Mouse (Mus musculus) ovary, postnatal 36 days (tissue): ENCODE measurements around the gene Zc3h10.
"Not testable (repeated sequence)": the region's sequence is repeated elsewhere in the genome, so short reads cannot be mapped to it uniquely, and the experiment has no call there.

Experiments used
- DNase-seq: peaks from one replicate; pipeline ENCODE4 v3.0.0; 2022; ENCODE audit warnings: low spot score, mixed read lengths

Gene Zc3h10

DNA sequence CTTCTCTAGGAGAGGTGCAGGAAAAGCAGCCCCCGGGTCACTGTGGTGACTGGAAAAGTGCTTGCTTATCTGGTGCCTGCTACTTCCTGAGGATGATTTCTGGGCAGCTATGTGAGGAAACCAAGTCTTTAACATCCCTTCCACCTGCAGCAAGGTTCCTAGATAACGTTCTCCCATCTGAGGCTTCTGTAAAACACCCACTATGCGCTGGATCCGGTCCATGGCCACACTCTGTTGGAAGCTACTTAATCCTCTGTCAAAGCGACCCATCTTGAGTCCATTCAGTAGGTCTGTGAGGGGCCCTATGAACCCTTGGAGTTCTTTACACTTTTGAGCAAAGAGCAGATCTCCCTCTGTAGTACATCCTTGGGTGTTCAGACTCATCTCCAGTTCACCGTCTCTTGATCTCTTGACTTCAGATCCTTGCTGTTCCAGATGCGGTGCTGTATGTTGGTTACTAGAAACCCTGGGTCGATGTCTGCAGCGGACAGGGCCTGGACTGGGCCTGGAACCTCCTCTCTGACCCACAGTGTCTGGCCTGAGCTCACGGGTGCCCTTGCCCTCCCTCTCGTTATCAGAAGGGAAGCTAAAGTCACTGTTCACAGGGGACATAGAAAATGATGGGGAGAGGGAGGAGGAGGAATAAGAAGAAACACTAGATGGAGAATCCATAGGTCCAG lies 2.7 kb upstream of the Zc3h10 start:
- not testable (repeated sequence) for DNase-seq

DNA sequence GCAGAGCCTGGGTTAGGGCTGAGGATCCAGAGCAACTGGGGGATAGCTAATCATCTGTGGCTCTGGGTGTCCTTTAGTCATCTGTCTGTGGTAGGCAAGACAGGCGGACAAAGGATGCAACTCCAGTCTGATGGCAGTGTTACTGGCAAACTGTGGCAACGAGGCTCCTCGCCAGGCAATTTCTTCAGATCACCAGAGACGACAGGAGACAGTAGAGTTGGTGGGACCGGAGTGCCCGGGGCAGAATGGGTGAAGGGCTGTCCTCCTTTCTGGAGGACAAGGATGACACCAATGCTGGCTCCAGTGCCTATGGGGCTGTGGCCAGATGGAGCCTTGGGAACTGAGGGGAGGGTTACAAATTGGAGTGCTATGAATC lies 2.1 kb upstream of the Zc3h10 start:
- not testable (repeated sequence) for DNase-seq

DNA sequence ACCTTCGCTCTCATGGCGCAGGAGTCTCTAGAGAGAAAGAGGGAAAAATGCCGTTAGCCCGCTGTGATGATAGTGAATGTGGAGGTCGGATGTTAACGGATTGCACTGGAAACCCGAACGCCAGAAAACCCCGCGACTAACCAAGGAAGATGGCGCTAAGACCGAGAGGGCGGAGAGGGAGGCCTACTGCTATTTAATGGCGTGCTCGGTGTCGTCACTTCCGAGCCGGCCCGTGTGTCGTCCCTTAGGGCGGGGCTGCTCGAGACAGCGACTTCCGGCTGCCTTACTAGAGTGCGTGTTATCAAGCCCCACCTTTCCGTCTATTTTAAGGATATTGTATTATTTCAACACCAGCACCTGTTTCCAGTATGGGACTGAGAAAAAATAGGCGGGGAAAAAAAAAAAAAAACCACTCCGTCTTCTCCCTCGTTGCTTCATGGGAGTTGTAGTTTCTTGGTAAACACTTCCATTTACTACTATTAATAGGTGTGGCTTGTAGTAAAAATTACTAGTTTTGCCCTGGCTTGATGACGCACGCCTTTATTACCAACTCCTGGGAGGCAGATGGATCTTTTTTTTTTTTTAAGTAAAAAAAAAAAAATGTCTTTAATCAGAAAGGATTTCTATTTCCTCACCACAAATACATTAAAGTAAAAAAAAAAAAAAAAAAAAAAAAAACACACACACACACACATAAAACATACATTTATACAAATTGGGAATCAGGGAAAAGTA lies 1.5 kb upstream of the Zc3h10 start, which contains the start of gene Rpl41:
Gene Rpl41, minus strand, starts transcription at position 359 of the 735 bp plus-strand sequence.
- peak; percentile 89 for DNase-seq

DNA sequence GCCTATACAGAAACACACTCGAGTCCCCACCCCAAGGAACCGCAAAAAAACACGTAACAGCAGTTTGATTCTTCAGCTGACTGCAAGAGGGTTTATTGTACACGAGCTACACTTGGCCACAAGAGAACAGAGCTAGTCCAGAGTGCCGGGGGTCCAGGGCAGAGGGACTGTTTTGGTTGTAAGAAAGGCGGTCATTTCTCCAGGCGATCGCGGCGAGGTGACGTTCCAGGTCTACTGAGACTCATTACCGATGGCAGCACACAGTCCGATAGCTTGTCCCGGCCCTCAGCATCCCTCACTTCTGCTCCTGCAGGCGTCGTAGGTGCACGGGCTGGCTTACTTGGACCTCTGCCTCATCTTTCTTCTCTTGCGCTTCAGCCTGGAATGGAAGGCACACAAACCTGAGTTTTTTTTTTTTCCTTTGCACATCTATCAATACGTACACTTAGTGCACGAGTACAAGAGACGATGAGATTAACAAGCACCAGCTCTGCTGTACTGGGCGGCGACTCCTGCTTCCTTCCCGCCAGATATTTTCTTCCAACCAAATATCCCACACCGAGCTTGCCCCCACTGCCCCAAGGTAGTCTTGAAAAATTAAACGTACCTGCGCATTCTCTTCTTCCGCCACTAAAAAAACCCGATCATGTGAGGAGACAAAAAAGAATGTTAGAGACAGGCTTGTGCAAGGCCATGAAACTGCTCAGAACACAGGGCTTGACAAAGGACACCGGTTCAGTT lies 647 bp upstream of the Zc3h10 start:
- DNase-seq: not testable (repeated sequence)

DNA sequence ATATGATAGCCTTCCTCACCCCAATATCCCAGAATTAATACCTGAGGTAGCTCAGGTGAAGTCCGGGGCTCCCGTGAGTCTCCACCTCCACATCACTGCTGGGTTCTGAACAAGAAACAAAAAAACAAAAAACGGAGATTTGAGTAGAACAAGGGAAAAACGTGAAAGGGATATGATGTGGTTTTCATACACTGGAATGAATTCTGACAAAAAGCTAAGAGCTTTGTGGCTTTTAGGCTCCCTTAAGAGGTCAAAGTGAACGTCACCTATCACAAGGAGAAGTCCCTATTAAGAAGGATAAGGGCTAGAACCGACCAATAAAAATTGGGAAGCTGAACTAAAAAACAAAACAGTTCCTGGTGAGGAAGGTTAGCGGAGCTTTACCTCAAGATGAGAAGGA lies 787 bp downstream of the Zc3h10 start:
- DNase-seq: no peak

DNA sequence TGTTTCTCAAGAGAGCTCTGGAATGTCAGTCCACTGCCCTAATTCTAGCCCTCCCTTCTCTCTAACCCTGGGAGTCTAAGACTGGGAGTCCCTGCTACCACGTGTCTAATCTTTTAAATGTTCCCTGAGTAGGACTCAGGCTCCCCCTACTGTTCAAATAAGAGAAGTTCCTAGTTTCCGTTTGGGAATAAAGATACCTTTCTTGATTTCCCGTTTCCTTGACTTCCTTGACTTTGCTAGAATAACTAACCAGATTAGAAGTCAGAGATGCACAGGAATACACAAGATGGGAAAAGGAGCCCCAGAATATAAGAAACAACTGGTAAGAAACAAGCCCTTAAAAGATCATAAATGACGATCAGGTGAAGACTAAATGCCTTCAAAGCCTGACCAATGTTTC lies 1.2 kb downstream of the Zc3h10 start:
- no peak for DNase-seq

DNA sequence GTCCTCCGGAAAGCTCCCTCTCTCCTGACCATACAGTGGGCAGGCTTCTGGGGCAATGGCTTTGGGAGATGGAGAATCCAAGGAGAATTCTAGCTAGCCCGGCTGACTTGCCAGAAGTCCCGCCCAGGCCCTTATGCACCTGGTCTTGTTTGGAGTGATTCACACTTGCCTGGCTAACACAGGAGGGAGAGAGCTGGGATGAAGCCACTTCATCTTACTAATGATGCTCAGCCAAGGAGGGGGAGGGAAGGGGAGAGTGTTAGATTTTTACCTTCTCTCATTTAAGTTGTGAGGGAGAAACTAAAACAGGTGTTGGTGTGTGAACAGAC lies 2.0 kb downstream of the Zc3h10 start:
- DNase-seq: no peak

DNA sequence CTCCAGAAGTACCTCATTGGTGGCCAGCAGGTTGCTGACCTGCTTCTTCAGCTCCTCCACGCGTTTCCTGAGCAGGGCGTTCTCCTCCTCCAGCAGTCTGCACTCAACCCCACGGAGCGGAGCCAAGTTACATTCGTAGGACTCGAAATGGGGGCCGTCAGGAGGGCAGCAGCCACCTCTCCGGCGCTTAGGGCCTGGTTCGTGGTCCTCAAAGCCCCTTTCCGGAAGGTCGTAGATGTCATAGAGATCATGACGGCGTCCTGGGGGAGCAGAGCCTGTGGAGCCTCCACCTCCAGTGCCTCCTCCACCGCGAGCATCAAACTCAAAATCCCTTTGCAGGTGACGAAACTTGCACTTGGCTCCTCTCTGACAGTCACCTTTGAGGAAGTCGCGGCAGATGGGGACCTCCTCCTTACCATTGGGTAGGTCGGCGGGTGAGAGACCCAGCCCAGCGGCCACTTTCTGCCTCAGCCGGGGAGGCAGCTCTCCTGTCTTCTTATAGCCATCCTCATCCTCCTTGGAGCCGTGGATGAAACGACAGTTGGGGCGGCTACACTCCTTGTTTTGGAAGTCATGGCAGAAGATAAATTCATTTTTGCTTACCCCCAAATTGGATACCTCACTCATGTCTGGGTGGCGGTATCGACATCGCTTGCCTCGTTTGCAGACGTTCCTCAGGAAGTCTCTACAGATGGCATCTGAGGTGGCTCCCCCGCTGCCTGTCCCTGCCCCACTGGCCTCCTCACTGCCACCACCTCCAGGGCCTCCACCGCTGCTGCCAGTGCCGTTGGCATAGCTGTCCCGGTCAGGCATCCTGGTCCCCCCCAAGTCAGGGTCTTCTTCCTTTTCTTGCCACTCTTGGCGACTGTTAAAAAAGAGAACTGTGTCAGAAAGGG lies 2.7 kb downstream of the Zc3h10 start:
- no peak for DNase-seq

DNA sequence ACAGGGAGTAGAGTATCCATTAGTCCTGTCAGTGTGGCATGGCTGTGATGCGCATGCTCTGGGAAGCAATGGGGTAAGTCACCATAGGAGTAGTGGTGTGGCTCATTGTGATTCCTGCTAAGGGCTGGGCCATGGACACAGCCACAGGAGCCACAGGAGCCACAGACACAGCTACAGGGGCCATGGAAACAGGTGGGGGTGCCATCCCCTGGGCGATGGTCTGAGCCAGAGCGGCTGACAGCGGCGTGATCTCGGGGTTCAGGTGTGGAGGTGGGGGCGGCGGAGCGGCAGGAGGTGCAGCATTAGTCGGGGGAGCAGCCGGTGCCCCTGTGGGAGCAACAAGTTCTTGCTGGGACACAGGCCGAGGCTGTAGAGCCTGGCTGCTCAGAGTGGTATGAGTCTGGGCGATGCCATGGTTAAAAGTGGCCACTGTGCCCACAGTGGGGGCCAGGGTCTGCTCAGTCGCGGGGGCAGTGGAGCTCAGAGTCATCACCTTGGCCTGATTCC lies 3.4 kb downstream of the Zc3h10 start:
- DNase-seq: no peak

DNA sequence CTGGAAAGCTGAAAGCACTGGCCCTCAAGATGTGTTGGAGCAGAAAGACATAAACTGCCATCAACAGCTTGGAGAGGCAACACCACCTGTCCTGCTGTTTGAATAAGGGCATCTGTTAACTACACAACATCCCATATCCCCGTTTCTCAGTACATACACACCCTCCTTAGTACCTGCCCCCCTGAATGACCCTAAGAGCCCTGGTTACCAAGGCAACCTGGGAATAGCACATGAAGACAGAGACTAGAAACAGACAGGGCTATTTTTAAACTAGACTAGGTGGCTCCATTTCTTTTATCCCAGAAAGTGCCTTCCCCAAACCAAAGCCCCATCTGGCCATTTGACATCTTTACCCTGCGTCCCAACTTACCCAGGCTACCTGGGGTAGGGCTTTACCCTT lies 4.5 kb downstream of the Zc3h10 start:
- DNase-seq: no peak

DNA sequence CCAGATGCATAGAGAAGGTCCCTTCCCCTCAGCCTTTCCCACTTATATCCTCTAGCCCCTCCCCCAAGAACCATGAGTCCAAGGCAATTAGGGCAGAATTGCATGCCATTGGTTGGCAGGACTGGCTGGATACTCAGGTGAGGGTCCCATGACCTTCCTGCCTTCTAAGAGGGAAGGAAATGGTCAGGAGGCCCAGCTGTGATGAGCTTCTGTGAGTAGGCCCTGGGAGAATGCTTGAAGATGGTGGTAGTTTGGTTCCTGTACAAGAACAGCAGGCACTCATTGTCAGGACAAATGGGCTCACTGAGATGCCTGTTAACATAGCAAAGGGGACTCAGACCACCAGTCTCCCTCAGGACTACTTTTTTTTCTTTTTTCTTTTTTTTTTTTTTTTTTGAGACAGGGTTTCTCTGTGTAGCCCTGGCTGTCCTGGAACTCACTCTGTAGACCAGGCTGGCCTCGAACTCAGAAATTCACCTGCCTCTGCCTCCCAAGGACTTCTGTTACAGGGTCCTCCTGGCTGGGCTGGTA lies 9.2 kb downstream of the Zc3h10 start:
- DNase-seq: no peak

DNA sequence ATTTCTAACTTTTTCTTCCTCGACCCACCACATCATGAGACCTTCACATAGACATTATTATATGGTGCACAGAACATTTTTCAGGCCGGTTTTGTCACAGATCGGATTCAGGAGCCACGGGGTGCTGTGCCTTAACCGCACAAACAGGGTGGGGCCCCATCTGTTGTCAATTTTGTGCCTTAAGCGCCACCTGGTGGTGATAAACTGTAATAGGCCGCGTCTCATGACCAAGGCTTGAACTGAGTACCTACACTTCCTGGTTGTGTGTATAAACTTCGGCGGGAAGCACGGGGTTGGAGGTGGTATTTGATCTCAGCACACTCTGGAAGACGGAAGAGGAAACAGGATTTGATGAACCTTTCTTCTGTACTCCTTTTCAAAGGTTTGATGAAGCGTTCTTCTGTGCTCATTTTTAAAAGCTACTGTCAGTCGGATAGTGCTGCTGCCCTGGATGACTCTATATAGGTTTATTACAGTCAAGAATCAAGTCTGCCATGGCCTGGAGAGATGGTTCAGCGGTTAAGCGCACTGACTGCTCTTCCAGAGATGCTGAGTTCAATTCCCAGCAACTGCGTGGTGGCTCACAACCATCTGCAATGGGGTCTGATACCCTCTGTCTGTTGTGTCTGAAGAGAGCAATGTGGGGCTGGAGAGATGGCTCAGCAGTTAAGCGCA lies 11.2 kb downstream of the Zc3h10 start:
- peak; percentile 78 for DNase-seq

DNA sequence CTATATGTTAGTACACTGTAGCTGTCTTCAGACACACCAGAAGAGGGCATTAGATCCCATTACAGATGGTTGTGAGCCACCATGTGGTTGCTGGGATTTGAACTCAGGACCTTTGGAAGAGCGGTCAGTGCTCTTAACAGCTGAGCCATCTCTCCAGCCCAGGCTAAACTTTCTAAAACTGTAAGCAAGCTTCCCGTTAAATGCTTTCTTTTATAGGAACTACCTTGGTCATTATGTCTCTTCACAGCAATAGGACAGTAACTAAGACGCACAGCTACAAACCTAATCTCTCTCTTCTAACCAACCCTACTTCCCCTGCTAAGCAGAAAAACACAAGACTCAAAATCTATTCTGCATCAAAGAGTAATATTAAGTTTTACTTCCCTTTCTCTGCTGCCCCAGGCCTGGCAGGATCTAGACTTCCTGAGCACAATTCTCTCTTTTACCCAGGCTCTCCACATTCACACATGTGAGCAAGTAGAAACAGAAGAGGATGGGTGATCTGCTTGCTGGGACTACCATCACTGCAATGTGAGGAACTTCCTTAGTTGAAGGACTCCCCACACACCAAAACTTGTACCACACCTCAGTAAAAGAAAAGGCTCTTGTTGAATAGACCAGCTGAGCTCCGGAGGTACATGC lies 11.8 kb downstream of the Zc3h10 start:
- DNase-seq: no peak

DNA sequence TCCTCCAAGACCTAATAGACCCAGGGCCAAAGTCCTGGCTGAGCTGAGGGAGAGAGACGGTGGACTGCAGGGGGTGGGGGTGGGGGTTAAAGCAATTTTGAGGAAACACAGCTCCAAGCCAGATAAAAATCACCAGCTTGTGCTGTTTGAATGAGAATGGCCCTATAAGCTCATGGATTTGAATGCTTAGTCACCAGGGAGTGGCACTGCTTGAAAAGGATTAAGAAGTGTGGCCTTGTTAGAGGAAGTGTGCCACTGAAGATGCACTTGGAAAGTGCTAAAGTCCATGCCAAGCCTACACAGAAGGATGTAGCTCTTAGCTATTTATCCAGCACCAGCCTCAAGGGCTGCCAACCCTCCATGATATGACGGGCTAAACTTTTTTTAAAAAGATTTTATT lies 12.4 kb downstream of the Zc3h10 start:
- DNase-seq: no peak

DNA sequence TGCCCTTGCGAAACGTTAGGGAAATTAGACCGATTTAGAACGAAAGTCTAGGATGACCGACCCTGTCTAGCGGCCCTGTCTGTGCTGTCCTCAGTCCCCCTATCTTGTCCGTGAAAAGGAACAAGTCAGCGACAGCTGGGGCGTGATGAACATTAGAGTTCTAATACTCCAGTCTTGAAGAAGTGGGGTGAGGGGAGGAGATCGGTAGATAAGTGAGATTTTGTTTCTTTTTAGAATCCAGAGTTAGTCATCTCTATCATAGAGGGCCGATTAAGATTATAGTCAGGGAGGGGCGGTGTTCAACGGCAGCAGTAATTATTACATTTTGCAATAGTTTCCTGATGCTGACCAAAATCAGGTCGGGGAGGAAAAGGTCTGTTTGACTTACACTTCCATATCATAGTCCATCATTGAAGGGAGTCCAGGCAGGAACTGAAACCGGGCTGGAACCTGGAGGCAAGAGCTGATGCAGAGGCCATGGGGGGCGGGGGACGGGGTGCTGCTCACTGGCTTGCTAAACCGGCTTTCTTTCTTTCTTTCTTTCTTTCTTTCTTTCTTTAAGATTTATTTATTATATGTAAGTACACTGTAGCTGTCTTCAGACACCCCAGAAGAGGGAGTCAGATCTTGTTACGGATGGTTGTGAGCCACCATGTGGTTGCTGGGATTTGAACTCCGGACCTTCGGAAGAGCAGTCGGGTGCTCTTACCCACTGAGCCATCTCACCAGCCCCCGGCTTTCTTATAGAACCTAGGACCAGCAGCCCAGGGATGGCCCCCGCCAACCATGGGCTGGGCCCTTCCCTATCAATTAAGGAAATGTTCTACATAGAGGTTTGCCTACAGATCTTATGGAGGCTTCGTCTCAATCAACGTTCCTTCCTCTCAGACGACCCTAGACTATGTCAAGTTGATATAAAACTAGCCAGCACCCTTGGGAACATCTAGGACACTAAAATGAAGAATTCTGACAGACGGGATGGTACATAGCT lies 20.9 kb downstream of the Zc3h10 start:
- no peak for DNase-seq

DNA sequence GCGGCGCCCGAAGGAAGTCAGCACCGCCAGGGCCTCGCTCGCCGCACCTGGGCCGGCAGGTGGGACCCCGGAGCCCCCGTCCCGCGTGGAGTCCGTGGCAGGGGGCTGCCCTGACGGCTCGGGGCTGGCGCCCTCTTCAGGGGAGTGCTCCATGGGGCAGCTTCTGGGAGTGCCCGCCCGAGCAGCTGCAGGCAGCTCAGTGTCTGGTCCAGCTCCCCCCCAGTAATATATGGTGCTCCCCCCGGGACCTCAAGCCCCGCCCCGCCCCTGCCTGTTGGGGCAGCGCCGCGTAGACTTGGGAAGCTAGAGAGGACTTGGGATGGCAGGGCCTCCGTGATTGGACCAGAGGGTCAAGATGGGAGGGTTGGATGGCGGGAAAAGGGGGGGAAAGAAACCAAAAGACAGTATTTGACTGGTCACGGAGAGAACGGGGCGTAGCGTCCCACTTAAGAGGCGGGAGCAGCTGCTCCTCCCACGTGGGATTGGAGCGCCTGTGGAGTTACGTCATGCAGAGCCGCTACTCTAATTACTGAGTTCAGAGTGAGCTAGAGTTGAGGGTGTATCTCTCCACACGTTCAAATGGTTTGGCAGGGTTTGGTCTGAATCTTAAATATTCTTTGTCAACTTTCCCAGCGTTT lies 21.8 kb downstream of the Zc3h10 start, which contains the start of gene Esyt1:
Gene Esyt1, minus strand, starts transcription at position 201 of the 638 bp plus-strand sequence.
- peak; percentile 90 for DNase-seq

DNA sequence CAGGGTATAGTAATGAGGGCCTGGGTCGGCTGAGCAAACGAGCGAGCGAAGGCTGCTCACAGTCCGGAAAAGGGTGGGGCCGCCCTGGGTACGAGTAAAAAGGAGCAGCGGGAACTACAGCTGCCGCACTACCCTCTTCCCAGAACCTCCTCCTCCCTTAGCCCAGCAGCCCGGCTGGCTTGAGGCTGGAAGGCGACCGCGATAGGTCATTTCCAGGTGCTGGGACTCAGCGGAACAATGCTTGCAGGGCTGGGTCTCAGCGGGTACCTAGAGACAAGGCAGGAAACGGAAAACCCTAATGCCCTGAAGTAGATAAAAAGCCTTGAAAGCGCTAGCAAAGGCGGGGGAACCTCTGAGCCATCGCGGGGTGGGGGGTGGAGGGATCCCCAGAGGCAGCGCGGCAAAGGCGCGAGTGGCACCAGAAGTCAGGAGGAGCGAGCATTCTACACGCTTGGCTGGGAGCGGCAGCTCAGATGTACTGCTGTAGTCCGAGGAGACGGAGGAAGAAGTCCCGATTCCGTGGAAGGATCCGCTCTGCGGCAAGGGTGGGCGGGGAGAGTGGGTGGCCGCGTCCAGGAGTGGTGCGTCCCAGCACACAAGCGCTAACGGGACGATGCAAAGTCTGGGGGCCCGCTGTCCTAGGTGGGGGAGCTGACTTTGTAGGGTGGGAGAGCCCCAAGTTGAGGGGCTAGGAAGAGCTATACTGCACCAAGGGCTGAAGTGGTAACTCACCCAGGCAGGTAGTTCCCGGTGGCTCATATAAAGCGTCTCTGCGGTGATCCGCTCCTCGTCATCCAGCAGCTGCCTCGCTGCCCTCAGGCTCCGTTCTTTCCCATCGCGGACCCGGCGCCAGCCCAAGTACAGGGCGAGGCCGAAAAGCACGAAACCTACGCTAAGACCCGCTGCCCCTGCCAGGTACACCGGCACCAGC lies 22.6 kb downstream of the Zc3h10 start:
- DNase-seq: peak; percentile 59
